12 mouse cellular contexts compared by ENCODE assay signal in the genomic region with DNA sequence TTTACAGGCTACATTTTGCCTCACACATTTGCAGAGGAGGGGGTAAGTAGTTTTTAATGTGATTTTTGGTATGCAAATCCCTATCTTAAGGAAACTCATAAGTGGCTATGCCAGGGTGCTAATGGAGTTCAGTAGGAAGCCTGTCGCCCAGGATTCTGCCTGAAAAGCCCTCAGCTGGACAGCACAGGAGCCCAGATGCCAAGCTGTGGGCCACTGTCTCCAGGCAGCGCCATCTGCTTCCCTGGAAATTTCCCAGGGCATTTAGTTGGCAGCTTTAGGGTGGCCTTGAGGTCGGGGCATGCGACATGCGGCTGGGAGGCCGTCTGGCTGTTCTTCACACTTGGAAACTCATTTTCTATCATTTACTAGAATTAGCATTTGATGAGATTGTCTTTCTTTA.
DNase-seq lines count a peak whose midpoint lies in the region; ATAC-seq lines count a peak whose summit lies in the region.
"Had no signal": no experiment of that assay in that cellular context is flagged by ENCODE, and none has a peak within 500 bp of the region (broad histone marks: within the 10 kb centered on the region; RNA-seq: fewer than 3 reads in every experiment).

No protein-coding gene starts in this region.

- no peak overlapping the region for H3K27ac ChIP-seq in hindbrain, embryonic 16.5 days (ENCODE audit: low read depth, low read length)
- H3K27ac ChIP-seq: embryonic facial prominence, embryonic 13.5 days; liver, embryonic 13.5 days had no signal

- no peak overlapping the region for H3K4me3 ChIP-seq in hindbrain, embryonic 16.5 days (ENCODE audit: low read length)
- H3K4me3 ChIP-seq: embryonic facial prominence, embryonic 13.5 days; liver, embryonic 13.5 days had no signal

- H3K4me2 ChIP-seq in hindbrain, embryonic 16.5 days (ENCODE audit: low read length), result no peak overlapping the region
- H3K4me2 ChIP-seq: embryonic facial prominence, embryonic 13.5 days; liver, embryonic 13.5 days had no signal

- no peaks in the 10 kb centered on the region for H3K36me3 ChIP-seq in hindbrain, embryonic 16.5 days (ENCODE audit: control insufficient read depth, insufficient read depth, low read length)
- H3K36me3 ChIP-seq: embryonic facial prominence, embryonic 13.5 days; liver, embryonic 13.5 days had no signal

- H3K4me1 ChIP-seq in hindbrain, embryonic 16.5 days (ENCODE audit: control insufficient read depth, insufficient read depth, low read depth, low read length), result peaks cover 4% of the 10 kb centered on the region
- H3K4me1 ChIP-seq: liver, embryonic 13.5 days had no signal

- 20% methylated on average over 6 of the region's 6 CpGs for WGBS in hindbrain, embryonic 16.5 days

- no peak overlapping the region for H3K9ac ChIP-seq in hindbrain, embryonic 16.5 days (ENCODE audit: low read depth, low read length)
- H3K9ac ChIP-seq: embryonic facial prominence, embryonic 13.5 days; liver, embryonic 13.5 days had no signal

- no peaks in the 10 kb centered on the region for H3K9me3 ChIP-seq in hindbrain, embryonic 16.5 days (ENCODE audit: control insufficient read depth, low read length)
- H3K9me3 ChIP-seq: embryonic facial prominence, embryonic 13.5 days; liver, embryonic 13.5 days had no signal

- DNase-seq in right cerebral cortex, adult 18-20 months, result peak; percentile 5
- DNase-seq in right cerebral cortex, postnatal 36 days (ENCODE audit: low spot score in 2 of 2), result no peak
- peak; percentile 92 to 93 for DNase-seq in cerebellum, postnatal 10 days
- DNase-seq in retina, postnatal 1 day, result peak; percentile 80
- DNase-seq in embryo, embryonic 10 days (ENCODE audit: low spot score), result no peak
- DNase-seq in testis, postnatal 14 days (ENCODE audit: low spot score), result no peak
- no peak for DNase-seq in gastrocnemius, adult 8-10 months (ENCODE audit: low spot score in 2 of 2)
- DNase-seq: gastrocnemius, postnatal 36 days; heart, postnatal 4 days; liver, embryonic 13.5 days had no signal

- peak; percentile 88 for ATAC-seq in hindbrain, embryonic 16.5 days

- no peaks in the 10 kb centered on the region; the same call in 1 of the 2 replicates for H3K27me3 ChIP-seq in hindbrain, embryonic 16.5 days (replicated peaks; ENCODE audit: control insufficient read depth, insufficient read depth, low read length)
- H3K27me3 ChIP-seq: embryonic facial prominence, embryonic 13.5 days; liver, embryonic 13.5 days had no signal

Comparison
In these comparisons a context has a peak if more than half of its experiments do, and no peak if none do; other contexts are left out.
1. DNase-seq: peak in right cerebral cortex, adult 18-20 months (single experiment), cerebellum, postnatal 10 days (2 of 2) and retina, postnatal 1 day (single experiment); none in right cerebral cortex, postnatal 36 days (0 of 2), embryo, embryonic 10 days (single experiment), testis, postnatal 14 days (single experiment) and gastrocnemius, adult 8-10 months (0 of 2).